In genomic region chr10:122639879-122640278, GRCm38 (mm10) we compare ENCODE assay signal across 15 mouse cellular contexts.
"Had no signal": no experiment of that assay in that cellular context is flagged by ENCODE, and none has a peak within 500 bp of the region (broad histone marks: within the 10 kb centered on the region; RNA-seq: fewer than 3 reads in every experiment).

No protein-coding gene starts in this region.

- ATAC-seq: hindbrain, embryonic 16.5 days had no signal

- H3K27me3 ChIP-seq: hindbrain, embryonic 12.5 days; limb, embryonic 13.5 days; neural tube, embryonic 12.5 days had no signal

- H3K27ac ChIP-seq: hindbrain, embryonic 12.5 days; layer of hippocampus, adult 2 months; limb, embryonic 13.5 days; midbrain, embryonic 10.5 days; neural tube, embryonic 12.5 days had no signal

- H3K4me2 ChIP-seq: hindbrain, embryonic 12.5 days; limb, embryonic 13.5 days; neural tube, embryonic 12.5 days had no signal

- H3K36me3 ChIP-seq: hindbrain, embryonic 12.5 days; limb, embryonic 13.5 days; midbrain, embryonic 10.5 days; neural tube, embryonic 12.5 days had no signal

- H3K9ac ChIP-seq: hindbrain, embryonic 12.5 days; limb, embryonic 13.5 days; neural tube, embryonic 12.5 days had no signal

- H3K4me1 ChIP-seq: hindbrain, embryonic 12.5 days; limb, embryonic 13.5 days; midbrain, embryonic 10.5 days; neural tube, embryonic 12.5 days had no signal

- H3K9me3 ChIP-seq: hindbrain, embryonic 12.5 days; limb, embryonic 13.5 days; midbrain, embryonic 10.5 days; neural tube, embryonic 12.5 days had no signal

- DNase-seq: left cerebral cortex, postnatal 4 days; lung, adult 18-20 months; lung, postnatal 36 days; midbrain, embryonic 14.5 days; right cerebral cortex, postnatal 4 days; spleen, adult 18-20 months; thymus, adult 18-20 months; thymus, postnatal 14 days had no signal

- H3K4me3 ChIP-seq: hindbrain, embryonic 12.5 days; layer of hippocampus, adult 2 months; limb, embryonic 13.5 days; midbrain, embryonic 10.5 days; myocyte; neural tube, embryonic 12.5 days had no signal
